Mouse (Mus musculus): ENCODE measurements around the gene Tmem190. TPM values are rescaled to one million over a fixed set of nuclear protein-coding genes. Genes with fewer than 3 reads are reported as not detected.
A peak's percentile ranks its signal among the peaks of the same experiment; 100 is the strongest.

Gene Tmem190
- polyA plus RNA-seq, 1 experiment = not detected

DNA sequence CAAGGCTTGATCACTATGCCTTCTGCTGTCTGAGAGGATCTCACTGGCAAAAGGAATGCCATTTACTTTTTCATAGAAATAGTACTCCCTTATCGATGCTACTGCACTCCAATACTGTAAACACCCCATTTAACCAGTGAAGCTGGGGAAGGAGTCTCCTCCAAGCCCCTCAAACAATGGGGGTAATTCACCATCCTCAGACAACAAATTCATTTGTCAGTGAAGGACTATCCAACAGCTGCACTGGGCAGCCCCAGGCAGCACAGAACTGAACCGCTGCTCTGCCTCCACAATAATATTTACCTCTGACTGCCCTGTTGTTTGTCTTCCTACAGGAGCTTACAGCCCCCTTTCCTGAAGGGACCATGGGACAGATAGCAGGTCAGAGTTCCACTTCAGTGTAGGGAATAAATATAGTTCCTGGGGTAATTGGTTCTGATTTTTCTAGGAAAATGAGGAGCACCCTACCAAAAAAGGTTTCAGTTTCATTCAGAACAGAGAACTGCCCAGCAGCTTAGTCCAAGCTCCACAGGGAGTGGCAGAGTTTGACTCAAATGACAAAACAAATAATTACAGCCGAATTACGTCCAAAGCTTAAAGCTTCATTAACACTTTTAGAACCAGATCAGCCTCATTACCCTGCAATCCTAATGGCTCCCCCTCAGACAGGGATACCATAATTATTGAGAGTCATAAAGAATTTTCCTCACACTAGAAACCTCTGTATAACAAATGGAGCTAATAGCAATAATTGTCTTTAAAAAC is 17.6 kb upstream of the Tmem190 start:
- H3K4me1 ChIP-seq (ENCODE audit: control insufficient read depth, insufficient read depth, low read length) = no peaks in the 10 kb centered on the region
- DNase-seq = no peak
- WGBS = 21% methylated on average over 4 of the region's 4 CpGs
- H3K4me3 ChIP-seq (replicated peaks; ENCODE audit: extremely low read depth, low read depth, low read length) = peak overlapping the region; percentile 38
- TF ChIP-seq CTCF (IDR thresholded peaks at IDR 0.05; ENCODE audit: insufficient read depth, low read length) (no peak), POLR2A (IDR thresholded peaks at IDR 0.05; ENCODE audit: borderline replicate concordance, extremely low read depth, low read depth, low read length) (no peak)

DNA sequence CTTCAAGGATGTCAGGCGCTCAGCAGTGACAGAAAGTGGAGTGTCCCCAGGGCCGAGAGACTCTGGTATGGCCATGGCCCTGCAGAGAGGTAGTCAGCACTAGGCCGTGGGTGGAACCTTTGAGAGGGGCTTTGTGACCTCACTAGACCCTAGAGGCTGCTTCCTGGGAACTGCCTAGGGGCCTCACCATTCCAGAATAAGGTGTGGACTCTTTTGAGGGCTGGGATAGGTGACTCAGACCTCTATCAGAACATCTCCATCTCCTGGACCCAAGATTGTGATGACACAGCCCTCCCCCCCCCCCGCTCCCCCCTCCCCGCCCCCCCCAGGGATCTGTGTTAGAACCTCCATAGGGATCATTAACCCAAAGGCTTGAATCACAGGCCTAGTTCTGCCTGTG is 11.5 kb upstream of the Tmem190 start, which contains the start of gene Fam71e2:
TSS of gene Fam71e2 (minus strand) at position 101 of the 400 bp plus-strand sequence.
- 79% methylated on average over 5 of the region's 5 CpGs for WGBS

DNA sequence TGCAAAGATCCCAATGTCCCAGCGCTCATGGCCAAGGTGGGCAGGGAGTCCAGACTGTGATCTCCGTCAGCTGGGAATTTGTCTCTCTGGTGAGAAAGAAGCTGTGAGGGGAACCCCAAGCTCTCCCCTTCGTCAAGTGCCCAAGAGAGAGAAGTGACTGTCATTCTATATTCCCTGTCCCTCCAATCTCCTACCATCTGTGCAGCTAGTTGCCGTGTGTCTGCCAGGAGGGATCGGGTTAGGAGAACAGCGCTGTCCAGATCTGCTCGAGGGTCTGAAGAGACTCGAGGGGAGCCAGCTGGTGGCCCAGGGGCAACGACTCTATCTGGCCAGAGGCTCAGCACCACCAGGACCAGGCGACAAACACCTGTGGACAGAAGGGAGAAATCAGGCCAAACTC is 6.6 kb upstream of the Tmem190 start:
- TF ChIP-seq CTCF (IDR thresholded peaks at IDR 0.05; ENCODE audit: insufficient read depth, low read length) (no peak), POLR2A (IDR thresholded peaks at IDR 0.05; ENCODE audit: borderline replicate concordance, extremely low read depth, low read depth, low read length) (no peak)
- 52% methylated on average over 10 of the region's 10 CpGs for whole genome bisulfite sequencing
- Histone ChIP-seq H3K4me3 (replicated peaks; ENCODE audit: extremely low read depth, low read depth, low read length) (no peak overlapping the region), H3K4me1 (ENCODE audit: control insufficient read depth, insufficient read depth, low read length) (no peaks in the 10 kb centered on the region)
- DNase-seq = no peak

More for the DNA sequence above, 11.5 kb upstream of the Tmem190 start, which contains the start of gene Fam71e2:
- Histone ChIP-seq H3K4me3 (replicated peaks; ENCODE audit: extremely low read depth, low read depth, low read length) (no peak within 1 kb of the TSS), H3K4me1 (ENCODE audit: control insufficient read depth, insufficient read depth, low read length) (no peaks in the 10 kb centered on the region)
- TF ChIP-seq POLR2A (IDR thresholded peaks at IDR 0.05; ENCODE audit: borderline replicate concordance, extremely low read depth, low read depth, low read length) = no peak
- TF ChIP-seq CTCF (IDR thresholded peaks at IDR 0.05; ENCODE audit: insufficient read depth, low read length) = no peak
- no peak for DNase-seq

DNA sequence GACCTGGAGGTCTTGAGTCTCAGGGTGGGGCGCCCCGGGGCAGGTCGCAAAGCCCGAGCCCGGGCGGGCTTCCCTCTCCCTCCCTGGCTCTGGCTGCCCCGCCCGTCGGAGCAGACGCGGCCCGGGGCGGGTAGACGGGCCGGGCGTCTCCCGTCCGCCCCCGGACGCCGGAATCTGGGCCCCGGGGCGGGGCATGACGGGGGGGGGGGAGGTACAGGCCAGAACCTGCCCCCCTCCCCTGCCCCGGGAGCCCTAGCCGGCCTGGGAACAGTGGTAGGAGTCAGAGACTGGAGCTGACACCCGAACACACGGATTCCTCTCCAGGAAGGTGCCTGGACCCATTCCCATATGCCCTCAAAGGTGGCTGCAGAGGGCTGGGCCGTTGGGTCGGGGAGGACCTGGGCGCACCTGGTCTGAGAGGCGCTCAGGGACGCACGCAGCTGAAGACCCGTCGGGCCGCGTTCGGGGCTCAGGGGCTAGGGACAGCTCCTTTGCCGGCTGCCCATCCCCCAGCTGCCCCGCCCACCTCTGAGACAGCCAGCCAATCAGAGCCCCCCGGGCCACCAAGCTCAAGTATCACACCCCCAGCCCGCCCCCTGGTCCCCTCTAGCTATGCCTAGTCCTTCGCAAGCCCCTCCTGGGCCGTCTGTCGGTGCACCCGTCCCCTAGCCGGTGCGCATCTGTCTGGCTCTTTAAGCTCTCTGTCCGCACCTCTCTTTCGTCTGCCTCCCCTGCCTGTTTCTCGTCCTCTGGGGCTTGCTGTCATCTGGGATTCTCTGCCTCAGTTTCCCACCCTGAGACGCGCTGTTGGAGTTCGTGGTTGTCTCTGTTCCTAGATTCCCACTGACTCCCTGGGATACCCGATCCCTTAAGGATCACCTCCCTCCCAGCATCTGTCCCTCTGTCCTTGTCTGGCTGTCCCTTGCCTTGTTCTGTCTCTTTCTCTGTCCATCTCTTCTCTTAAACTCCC is 5.6 kb upstream of the Tmem190 start:
- Histone ChIP-seq H3K4me1 (ENCODE audit: control insufficient read depth, insufficient read depth, low read length) (no peaks in the 10 kb centered on the region), H3K4me3 (replicated peaks; ENCODE audit: extremely low read depth, low read depth, low read length) (peak overlapping the region; percentile 53)
- WGBS = 2% methylated on average over 47 of the region's 56 CpGs
- TF ChIP-seq POLR2A (IDR thresholded peaks at IDR 0.05; ENCODE audit: borderline replicate concordance, extremely low read depth, low read depth, low read length) (no peak), CTCF (IDR thresholded peaks at IDR 0.05; ENCODE audit: insufficient read depth, low read length) (no peak)
- DNase-seq = peak; percentile 50

DNA sequence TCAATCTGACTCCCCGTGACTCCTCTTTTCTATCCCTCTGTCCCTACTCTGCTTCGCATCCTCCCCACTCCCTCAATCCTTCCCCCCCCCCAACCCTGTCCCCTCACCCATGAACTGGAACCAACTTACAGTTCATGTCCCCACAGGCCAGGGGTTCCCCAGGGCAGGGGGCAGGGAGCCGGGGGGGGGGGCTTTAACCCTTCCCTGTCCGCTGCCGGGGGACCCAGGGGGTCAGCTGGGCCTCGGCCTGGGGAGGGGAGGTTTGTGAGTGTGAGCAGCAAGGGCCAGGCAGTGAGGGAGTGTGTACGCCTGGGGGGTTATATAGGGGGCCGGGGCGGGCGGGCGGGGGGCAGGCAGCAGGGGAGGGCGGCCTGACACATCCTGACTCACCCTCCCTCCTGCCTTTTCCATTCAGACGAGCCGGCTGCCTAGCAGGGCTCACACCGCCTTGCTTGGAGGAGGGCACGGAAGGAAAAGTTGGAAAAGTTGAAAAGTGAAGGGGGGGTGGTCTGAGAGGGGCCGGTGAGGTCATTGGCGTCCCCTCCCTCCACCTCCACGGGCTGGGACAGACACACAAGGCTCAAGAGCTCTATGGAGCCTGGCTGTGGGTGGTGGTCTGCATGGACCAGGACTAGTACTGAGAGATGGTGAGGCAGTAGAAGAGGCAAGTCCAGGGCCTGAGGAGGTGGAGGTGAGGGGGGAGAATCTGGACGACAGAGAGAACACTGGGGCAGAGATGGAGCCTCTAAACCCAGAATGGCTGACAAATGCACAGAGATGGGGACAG is 4.7 kb upstream of the Tmem190 start:
- Histone ChIP-seq H3K4me1 (ENCODE audit: control insufficient read depth, insufficient read depth, low read length) (no peaks in the 10 kb centered on the region), H3K4me3 (replicated peaks; ENCODE audit: extremely low read depth, low read depth, low read length) (no peak overlapping the region)
- WGBS = 13% methylated on average over 14 of the region's 20 CpGs
- DNase-seq = no peak
- TF ChIP-seq CTCF (IDR thresholded peaks at IDR 0.05; ENCODE audit: insufficient read depth, low read length) = no peak
- TF ChIP-seq POLR2A (IDR thresholded peaks at IDR 0.05; ENCODE audit: borderline replicate concordance, extremely low read depth, low read depth, low read length) = no peak

DNA sequence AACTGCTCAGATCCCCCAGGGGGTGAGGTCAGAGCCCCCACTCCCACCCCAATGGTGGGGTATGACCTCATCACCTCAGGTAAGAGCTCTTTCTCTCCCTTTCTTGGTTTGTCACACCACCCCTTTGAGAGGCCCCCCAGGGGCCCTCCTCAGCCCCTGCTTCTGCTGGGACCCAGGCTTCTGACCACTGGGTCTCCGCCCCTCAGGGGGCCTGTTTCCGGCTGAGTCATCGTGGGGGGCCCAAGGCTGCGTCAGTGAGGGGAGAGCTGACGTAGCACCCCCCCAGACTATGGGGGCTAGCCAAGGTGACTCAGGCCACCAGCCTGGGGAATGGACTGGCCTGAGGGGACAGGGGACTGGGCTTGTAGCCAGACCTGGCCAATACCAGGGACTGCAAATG is 2.8 kb upstream of the Tmem190 start:
- no peak for DNase-seq
- TF ChIP-seq CTCF (IDR thresholded peaks at IDR 0.05; ENCODE audit: insufficient read depth, low read length) (no peak), POLR2A (IDR thresholded peaks at IDR 0.05; ENCODE audit: borderline replicate concordance, extremely low read depth, low read depth, low read length) (no peak)
- H3K4me3 ChIP-seq (replicated peaks; ENCODE audit: extremely low read depth, low read depth, low read length) = no peak overlapping the region
- H3K4me1 ChIP-seq (ENCODE audit: control insufficient read depth, insufficient read depth, low read length) = no peaks in the 10 kb centered on the region
- 24% methylated on average over 5 of the region's 5 CpGs for WGBS

DNA sequence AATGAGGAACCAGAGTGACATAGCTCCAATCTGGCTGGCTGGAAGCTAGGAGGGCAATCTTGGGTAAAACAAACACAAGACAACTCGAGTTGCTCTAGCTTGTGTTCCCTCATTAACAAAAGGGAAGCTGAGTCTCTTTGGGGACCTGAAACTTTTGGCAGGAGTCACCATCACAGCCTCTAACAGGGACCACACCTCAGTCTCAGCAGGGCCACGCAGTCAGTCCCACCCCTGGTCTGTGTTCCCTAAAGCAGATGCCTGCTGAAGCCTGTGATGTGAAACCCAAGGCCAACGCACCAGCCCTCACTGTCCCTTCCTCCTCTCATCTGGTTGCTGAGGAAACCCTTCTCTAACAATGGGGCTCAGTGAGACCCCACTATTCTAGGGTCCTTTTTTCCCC is 607 bp upstream of the Tmem190 start:
- TF ChIP-seq CTCF (IDR thresholded peaks at IDR 0.05; ENCODE audit: insufficient read depth, low read length) = no peak
- no peak for TF ChIP-seq POLR2A (IDR thresholded peaks at IDR 0.05; ENCODE audit: borderline replicate concordance, extremely low read depth, low read depth, low read length)
- 39% methylated on average over 3 of the region's 3 CpGs for WGBS
- Histone ChIP-seq H3K4me1 (ENCODE audit: control insufficient read depth, insufficient read depth, low read length) (no peaks in the 10 kb centered on the region), H3K4me3 (replicated peaks; ENCODE audit: extremely low read depth, low read depth, low read length) (no peak overlapping the region)
- DNase-seq = no peak

DNA sequence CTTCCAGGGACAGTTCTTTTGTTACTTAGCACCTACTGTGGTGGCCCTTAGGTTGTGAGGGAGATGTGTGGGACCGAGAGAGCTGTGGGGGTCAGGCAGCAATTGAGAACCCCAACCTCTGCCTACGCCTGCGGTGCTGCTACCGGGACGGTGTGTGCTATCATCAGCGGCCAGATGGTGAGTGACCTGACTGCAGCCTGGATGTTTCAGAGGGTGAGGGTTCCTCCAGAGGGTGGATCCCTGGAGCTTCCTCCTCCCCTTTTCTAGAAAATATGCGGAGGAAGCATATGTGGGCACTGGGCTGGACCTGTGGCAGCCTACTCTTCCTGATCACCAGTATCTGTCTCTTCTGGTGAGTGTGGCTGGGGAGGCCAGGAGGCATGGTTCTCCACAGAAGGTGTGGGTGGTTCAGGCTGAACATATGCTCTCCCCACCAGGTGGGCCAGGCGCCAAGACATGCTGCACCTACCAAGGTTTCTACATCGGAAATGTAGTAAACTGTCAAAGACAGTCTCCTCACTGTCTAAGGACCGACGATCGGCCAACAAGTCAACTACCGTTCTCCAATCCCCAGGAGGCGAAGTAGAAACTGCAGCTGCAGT is 1.0 kb downstream of the Tmem190 start:
- 77% methylated on average over 14 of the region's 14 CpGs for WGBS
- no peak for TF ChIP-seq CTCF (IDR thresholded peaks at IDR 0.05; ENCODE audit: insufficient read depth, low read length)
- TF ChIP-seq POLR2A (IDR thresholded peaks at IDR 0.05; ENCODE audit: borderline replicate concordance, extremely low read depth, low read depth, low read length) = no peak
- Histone ChIP-seq H3K4me1 (ENCODE audit: control insufficient read depth, insufficient read depth, low read length) (peaks cover 5% of the 10 kb centered on the region; the same call in 1 of the 2 replicates), H3K4me3 (replicated peaks; ENCODE audit: extremely low read depth, low read depth, low read length) (no peak overlapping the region)
- no peak for DNase-seq
